Comparison of ENCODE assay signal across 15 mouse cellular contexts in genomic region chr4:141649244-141649643, GRCm38 (mm10). TPM values are rescaled to one million over a fixed set of nuclear protein-coding genes. Genes with fewer than 3 reads are reported as not detected.
DNase-seq lines count a peak whose midpoint lies in the region; ATAC-seq lines count a peak whose summit lies in the region.
"Had no signal": no experiment of that assay in that cellular context is flagged by ENCODE, and none has a peak within 500 bp of the region (broad histone marks: within the 10 kb centered on the region; RNA-seq: fewer than 3 reads in every experiment).

No protein-coding gene starts in this region.

- no peak overlapping the region for H3K4me3 ChIP-seq in forebrain, embryonic 13.5 days
- H3K4me3 ChIP-seq in forebrain, embryonic 10.5 days: no peak overlapping the region
- H3K4me3 ChIP-seq in hindbrain, embryonic 15.5 days: no peak overlapping the region
- H3K4me3 ChIP-seq: stomach, embryonic 15.5 days had no signal

- H3K9ac ChIP-seq in forebrain, embryonic 13.5 days: no peak overlapping the region
- no peak overlapping the region for H3K9ac ChIP-seq in hindbrain, embryonic 15.5 days
- H3K9ac ChIP-seq: stomach, embryonic 15.5 days had no signal

- H3K4me1 ChIP-seq in forebrain, embryonic 13.5 days: peaks cover 11% of the 10 kb centered on the region
- no peaks in the 10 kb centered on the region for H3K4me1 ChIP-seq in forebrain, embryonic 10.5 days
- H3K4me1 ChIP-seq in hindbrain, embryonic 15.5 days (replicated peaks): peaks cover 18% of the 10 kb centered on the region

- peak overlapping the region; percentile 28; the same call in 1 of the 2 replicates for H3K27ac ChIP-seq in forebrain, embryonic 13.5 days
- no peak overlapping the region; the same call in 1 of the 2 replicates for H3K27ac ChIP-seq in forebrain, embryonic 10.5 days
- H3K27ac ChIP-seq in hindbrain, embryonic 15.5 days (replicated peaks): peak overlapping the region; percentile 44
- H3K27ac ChIP-seq: stomach, embryonic 15.5 days had no signal

- WGBS in forebrain, embryonic 13.5 days: 55% methylated on average over 6 of the region's 6 CpGs
- WGBS in forebrain, embryonic 10.5 days: 81% methylated on average over 6 of the region's 6 CpGs
- WGBS in hindbrain, embryonic 15.5 days: 72% methylated on average over 6 of the region's 6 CpGs

- H3K9me3 ChIP-seq in forebrain, embryonic 13.5 days (replicated peaks): no peaks in the 10 kb centered on the region
- H3K9me3 ChIP-seq in forebrain, embryonic 10.5 days: no peaks in the 10 kb centered on the region
- no peaks in the 10 kb centered on the region for H3K9me3 ChIP-seq in hindbrain, embryonic 15.5 days
- H3K9me3 ChIP-seq: G1E; stomach, embryonic 15.5 days had no signal

- H3K36me3 ChIP-seq in forebrain, embryonic 13.5 days (ENCODE audit: poor library complexity, severe bottlenecking): peaks cover 24% of the 10 kb centered on the region
- peaks cover 67% of the 10 kb centered on the region for H3K36me3 ChIP-seq in forebrain, embryonic 10.5 days (replicated peaks)
- peaks cover 6% of the 10 kb centered on the region; the same call in 1 of the 2 replicates for H3K36me3 ChIP-seq in hindbrain, embryonic 15.5 days
- H3K36me3 ChIP-seq: stomach, embryonic 15.5 days had no signal

- 0 out of 2 replicates have a peak, but pooled peaks have one; percentile 19 for ATAC-seq in forebrain, embryonic 13.5 days
- ATAC-seq in hindbrain, embryonic 15.5 days (ENCODE audit: low FRiP score, low read depth): 0 out of 2 replicates have a peak, but pooled peaks have one; percentile 11
- ATAC-seq: intestine, embryonic 16.5 days had no signal

- DNase-seq in forebrain, embryonic 10.5 days (ENCODE audit: extremely low spot score, low spot score): no peak
- peak; percentile 54 to 61 for DNase-seq in layer of hippocampus, postnatal 10 days (ENCODE audit: low spot score in 2 of 2)
- no peak for DNase-seq in layer of hippocampus, postnatal 36 days
- DNase-seq in Muller cell, postnatal 12 days (ENCODE audit: inconsistent ontology term): peak; percentile 78
- DNase-seq in thymus, postnatal 0 days (ENCODE audit: low spot score): no peak
- no peak for DNase-seq in embryo, embryonic 10 days (ENCODE audit: low spot score)
- DNase-seq: right cerebral cortex, postnatal 25 days had no signal

- peak overlapping the region; percentile 7; the same call in 1 of the 2 replicates for H3K4me2 ChIP-seq in forebrain, embryonic 13.5 days
- 0 out of 2 replicates have a peak overlapping the region, but pooled peaks have one; percentile 19 for H3K4me2 ChIP-seq in hindbrain, embryonic 15.5 days
- H3K4me2 ChIP-seq: liver, embryonic 11.5 days; stomach, embryonic 15.5 days had no signal

- no peaks in the 10 kb centered on the region for H3K27me3 ChIP-seq in forebrain, embryonic 13.5 days
- H3K27me3 ChIP-seq in forebrain, embryonic 10.5 days (ENCODE audit: poor library complexity, severe bottlenecking): no peaks in the 10 kb centered on the region
- no peaks in the 10 kb centered on the region for H3K27me3 ChIP-seq in hindbrain, embryonic 15.5 days
- H3K27me3 ChIP-seq: stomach, embryonic 15.5 days had no signal

RNA-seq across cellular contexts. Expression of gene Plekhm2, which starts 15.5 kb away (rescaled TPM):
- 6.1 and 7.2 TPM in 2 replicates for polyA plus RNA-seq in forebrain, embryonic 13.5 days (2015; fragmentation: Nextera tagmentation; extraction: Ambion mirVana)
- 4.0 and 4.4 TPM in 2 replicates for polyA plus RNA-seq in forebrain, embryonic 10.5 days (2016; fragmentation: Nextera tagmentation; extraction: Ambion mirVana)
- total RNA-seq in layer of hippocampus, postnatal 10 days (2021): 10 to 100 TPM; 55.8 to 57.4 TPM
- total RNA-seq in layer of hippocampus, postnatal 36 days (2021): 10 to 100 TPM; 67.4 to 81.7 TPM
- 8.2 and 9.9 TPM in 2 replicates for polyA plus RNA-seq in hindbrain, embryonic 15.5 days (2015; fragmentation: Nextera tagmentation; extraction: Ambion mirVana)
- 2.6 and 3.6 TPM in 2 replicates for polyA plus RNA-seq in thymus, postnatal 0 days (2015; fragmentation: Nextera tagmentation; extraction: Ambion mirVana)

RNA-seq across cellular contexts. Expression of gene Slc25a34, which starts 25.6 kb away (rescaled TPM):
- 0.08 and 0.13 TPM in 2 replicates for polyA plus RNA-seq in forebrain, embryonic 13.5 days (2015; fragmentation: Nextera tagmentation; extraction: Ambion mirVana)
- polyA plus RNA-seq in forebrain, embryonic 10.5 days (2016; fragmentation: Nextera tagmentation; extraction: Ambion mirVana): not detected in 2 replicates
- total RNA-seq in layer of hippocampus, postnatal 10 days (2021): 1 to 10 TPM; 2.4 TPM
- 1 to 10 TPM; 2.6 to 2.9 TPM for total RNA-seq in layer of hippocampus, postnatal 36 days (2021)
- polyA plus RNA-seq in hindbrain, embryonic 15.5 days (2015; fragmentation: Nextera tagmentation; extraction: Ambion mirVana): 0.19 and 0.28 TPM in 2 replicates
- 0.08 TPM in 1 of 2 replicates, not detected in the other for polyA plus RNA-seq in thymus, postnatal 0 days (2015; fragmentation: Nextera tagmentation; extraction: Ambion mirVana)
- total RNA-seq: granulocyte monocyte progenitor cell, adult 5-6 weeks had no signal
- polyA plus RNA-seq: G1E; liver, embryonic 11.5 days had no signal

RNA-seq across cellular contexts. Expression of gene Tmem82, which starts 30.8 kb away (rescaled TPM):
- polyA plus RNA-seq in forebrain, embryonic 13.5 days (2015; fragmentation: Nextera tagmentation; extraction: Ambion mirVana): 0.17 TPM in 1 of 2 replicates, not detected in the other
- polyA plus RNA-seq in forebrain, embryonic 10.5 days (2016; fragmentation: Nextera tagmentation; extraction: Ambion mirVana): 0.86 and 1.0 TPM in 2 replicates
- under 1 TPM; 0.69 to 0.98 TPM for total RNA-seq in layer of hippocampus, postnatal 10 days (2021)
- total RNA-seq in layer of hippocampus, postnatal 36 days (2021): under 1 TPM; 0.28 to 0.42 TPM
- 0.36 and 0.58 TPM in 2 replicates for polyA plus RNA-seq in hindbrain, embryonic 15.5 days (2015; fragmentation: Nextera tagmentation; extraction: Ambion mirVana)
- 0.23 and 0.33 TPM in 2 replicates for polyA plus RNA-seq in thymus, postnatal 0 days (2015; fragmentation: Nextera tagmentation; extraction: Ambion mirVana)
- polyA plus RNA-seq: G1E had no signal

RNA-seq across cellular contexts. Expression of gene Rsc1a1, which starts 36.2 kb away (rescaled TPM):
- polyA plus RNA-seq in forebrain, embryonic 13.5 days (2015; fragmentation: Nextera tagmentation; extraction: Ambion mirVana): 0.21 and 2.8 TPM in 2 replicates
- 2.5 and 3.8 TPM in 2 replicates for polyA plus RNA-seq in forebrain, embryonic 10.5 days (2016; fragmentation: Nextera tagmentation; extraction: Ambion mirVana)
- 1 to 10 TPM in 1 of 2 experiments, under 1 TPM in 1; 0.87 to 1.6 TPM for total RNA-seq in layer of hippocampus, postnatal 10 days (2021)
- total RNA-seq in layer of hippocampus, postnatal 36 days (2021): not detected
- polyA plus RNA-seq in hindbrain, embryonic 15.5 days (2015; fragmentation: Nextera tagmentation; extraction: Ambion mirVana): 0.51 TPM in 1 of 2 replicates, not detected in the other
- not detected in 2 replicates for polyA plus RNA-seq in thymus, postnatal 0 days (2015; fragmentation: Nextera tagmentation; extraction: Ambion mirVana)
- polyA plus RNA-seq: intestine, embryonic 16.5 days; liver, embryonic 11.5 days; stomach, embryonic 15.5 days had no signal

RNA-seq across cellular contexts. Expression of gene Fblim1, which starts 43.3 kb away (rescaled TPM):
- polyA plus RNA-seq in forebrain, embryonic 13.5 days (2015; fragmentation: Nextera tagmentation; extraction: Ambion mirVana): 11.1 and 13.9 TPM in 2 replicates
- 23.2 and 30.1 TPM in 2 replicates for polyA plus RNA-seq in forebrain, embryonic 10.5 days (2016; fragmentation: Nextera tagmentation; extraction: Ambion mirVana)
- 1 to 10 TPM; 4.6 to 5.0 TPM for total RNA-seq in layer of hippocampus, postnatal 10 days (2021)
- 1 to 10 TPM in 1 of 2 experiments, under 1 TPM in 1; 0.50 to 1.0 TPM for total RNA-seq in layer of hippocampus, postnatal 36 days (2021)
- polyA plus RNA-seq in hindbrain, embryonic 15.5 days (2015; fragmentation: Nextera tagmentation; extraction: Ambion mirVana): 37.7 and 49.9 TPM in 2 replicates
- 2.4 and 3.9 TPM in 2 replicates for polyA plus RNA-seq in thymus, postnatal 0 days (2015; fragmentation: Nextera tagmentation; extraction: Ambion mirVana)
- total RNA-seq: common myeloid progenitor, adult 5-6 weeks had no signal
- polyA plus RNA-seq: G1E had no signal

Comparison
In these comparisons a context has a peak if more than half of its experiments do, and no peak if none do; other contexts are left out.
1. DNase-seq: peak in layer of hippocampus, postnatal 10 days (2 of 2) and Muller cell, postnatal 12 days (single experiment); none in forebrain, embryonic 10.5 days (single experiment), layer of hippocampus, postnatal 36 days (0 of 2), thymus, postnatal 0 days (single experiment) and embryo, embryonic 10 days (single experiment).